Mouse (Mus musculus): ENCODE measurements around the gene Dct.

GRCm38 (mm10) chr14:118019314-118019713 lies 32.7 kb downstream of the Dct start:
- TF ChIP-seq CTCF (IDR thresholded peaks at IDR 0.05; ENCODE audit: extremely low read depth, insufficient read depth, low read length) (no peak), POLR2A (IDR thresholded peaks at IDR 0.05; ENCODE audit: extremely low read depth, insufficient read depth, low read length) (no peak)
